Mouse (Mus musculus) mature B cell (primary cell): ENCODE data around the gene Timeless.

Experiments used
- in situ Hi-C: fragments of 300-500 bp; cut with MboI; formaldehyde crosslinking; loops from 2 replicates; pipeline ENCODE4 v1.14.3; 2019

Timeless gene

GRCm38 (mm10) chr10:128296370-128297090, 64.7 kb downstream of the Timeless start:
- in situ Hi-C loops = no loop called here

- in situ Hi-C loops = no loop called here
Observed at GRCm38 (mm10) chr10:128297221-128297620, 65.4 kb downstream of the Timeless start.

GRCm38 (mm10) chr10:128297622-128298021, 65.8 kb downstream of the Timeless start:
- in situ Hi-C loops = no loop called here

GRCm38 (mm10) chr10:128298243-128298642, 66.4 kb downstream of the Timeless start:
- in situ Hi-C loops = no loop called here

- in situ Hi-C loops = no loop called here
Observed at GRCm38 (mm10) chr10:128298702-128299171, 66.9 kb downstream of the Timeless start, which contains the start of gene Il23a. Gene Il23a, minus strand, starts transcription at chr10:128298752.

GRCm38 (mm10) chr10:128302357-128302756, 70.5 kb downstream of the Timeless start:
- in situ Hi-C loops = no loop called here
